ENCODE assay signal across 21 mouse cellular contexts in genomic region chr16:17799584-17799983, GRCm38 (mm10). TPM values are rescaled to one million over a fixed set of nuclear protein-coding genes. Genes with fewer than 3 reads are reported as not detected.
DNase-seq lines count a peak whose midpoint lies in the region; ATAC-seq lines count a peak whose summit lies in the region.
"Had no signal": no experiment of that assay in that cellular context is flagged by ENCODE, and none has a peak within 500 bp of the region (broad histone marks: within the 10 kb centered on the region; RNA-seq: fewer than 3 reads in every experiment).

No protein-coding gene starts in this region.

- peaks cover 65% of the 10 kb centered on the region for H3K27me3 ChIP-seq in kidney, embryonic 16.5 days (ENCODE audit: insufficient read depth, low read length)
- H3K27me3 ChIP-seq in embryonic facial prominence, embryonic 10.5 days (replicated peaks; ENCODE audit: low read depth, poor library complexity, severe bottlenecking) = peaks cover 99% of the 10 kb centered on the region
- H3K27me3 ChIP-seq in limb, embryonic 11.5 days (ENCODE audit: control insufficient read depth, insufficient read depth, low read length) = peaks cover 23% of the 10 kb centered on the region

- no peak overlapping the region for H3K27ac ChIP-seq in kidney, embryonic 16.5 days (ENCODE audit: low read length)
- no peak overlapping the region for H3K27ac ChIP-seq in embryonic facial prominence, embryonic 10.5 days (replicated peaks)
- no peak overlapping the region for H3K27ac ChIP-seq in limb, embryonic 11.5 days (replicated peaks; ENCODE audit: low read depth, low read length)
- H3K27ac ChIP-seq: forebrain, embryonic 12.5 days; liver, embryonic 12.5 days had no signal

- H3K4me3 ChIP-seq in kidney, embryonic 16.5 days (ENCODE audit: low read length) = peak overlapping the region; percentile 65; the same call in 1 of the 2 replicates
- H3K4me3 ChIP-seq in embryonic facial prominence, embryonic 10.5 days = peak overlapping the region; percentile 77; the same call in 1 of the 2 replicates
- H3K4me3 ChIP-seq in limb, embryonic 11.5 days (ENCODE audit: low read depth, low read length) = peak overlapping the region; percentile 81; the same call in 1 of the 2 replicates

- peak; percentile 1 for DNase-seq in embryo, embryonic 10.5 days (ENCODE audit: low spot score)
- DNase-seq in embryo, embryonic 9.5 days (ENCODE audit: extremely low spot score) = no peak
- no peak for DNase-seq in kidney, adult 11 months
- no peak for DNase-seq in embryonic facial prominence, embryonic 10.5 days (ENCODE audit: low spot score)
- no peak for DNase-seq in limb, embryonic 11.5 days (ENCODE audit: low spot score)
- DNase-seq in ovary, postnatal 14 days (ENCODE audit: low spot score) = no peak
- DNase-seq in adrenal gland, adult (ENCODE audit: inconsistent age in 2 of 2, low spot score in 1 of 2) = no peak
- DNase-seq: cerebellum, postnatal 14 days; gastrocnemius, postnatal 25 days; heart, postnatal 4 days; kidney, postnatal 25 days; lung, postnatal 10 days; right cerebral cortex, adult 18-20 months; thymus, adult 2 months had no signal

- ATAC-seq in kidney, embryonic 16.5 days (ENCODE audit: low FRiP score, low TSS enrichment) = no peak
- ATAC-seq in limb, embryonic 11.5 days (ENCODE audit: insufficient number of reproducible peaks, low FRiP score, low TSS enrichment, low read depth) = no peak
- ATAC-seq: CD4-positive, CD25-positive, alpha-beta regulatory T cell, adult 4 months; liver, embryonic 12.5 days had no signal

- peaks cover 67% of the 10 kb centered on the region for H3K4me1 ChIP-seq in kidney, embryonic 16.5 days (ENCODE audit: insufficient read depth, low read length)
- peaks cover 81% of the 10 kb centered on the region for H3K4me1 ChIP-seq in embryonic facial prominence, embryonic 10.5 days
- peaks cover 49% of the 10 kb centered on the region for H3K4me1 ChIP-seq in limb, embryonic 11.5 days (ENCODE audit: control insufficient read depth, insufficient read depth, low read length)

- H3K9me3 ChIP-seq in kidney, embryonic 16.5 days (ENCODE audit: low read length) = no peaks in the 10 kb centered on the region
- H3K9me3 ChIP-seq in embryonic facial prominence, embryonic 10.5 days = no peaks in the 10 kb centered on the region
- no peaks in the 10 kb centered on the region for H3K9me3 ChIP-seq in limb, embryonic 11.5 days (ENCODE audit: control insufficient read depth, low read length)
- H3K9me3 ChIP-seq: forebrain, embryonic 12.5 days; liver, embryonic 12.5 days had no signal

- no peak overlapping the region for H3K9ac ChIP-seq in kidney, embryonic 16.5 days (replicated peaks; ENCODE audit: low read length)
- H3K9ac ChIP-seq in limb, embryonic 11.5 days (ENCODE audit: low read length) = no peak overlapping the region
- H3K9ac ChIP-seq: forebrain, embryonic 12.5 days; liver, embryonic 12.5 days had no signal

- 0 out of 2 replicates have a peak, but pooled peaks cover 5% of the 10 kb centered on the region for H3K36me3 ChIP-seq in kidney, embryonic 16.5 days (ENCODE audit: insufficient read depth, low read length)
- H3K36me3 ChIP-seq in embryonic facial prominence, embryonic 10.5 days (replicated peaks) = 0 out of 2 replicates have a peak, but pooled peaks cover 10% of the 10 kb centered on the region
- H3K36me3 ChIP-seq in limb, embryonic 11.5 days (ENCODE audit: control insufficient read depth, insufficient read depth, low read length) = peaks cover 6% of the 10 kb centered on the region
- H3K36me3 ChIP-seq: forebrain, embryonic 12.5 days; G1E; liver, embryonic 12.5 days had no signal

- H3K4me2 ChIP-seq in kidney, embryonic 16.5 days (replicated peaks; ENCODE audit: low read depth, low read length) = peak overlapping the region; percentile 81
- peak overlapping the region; percentile 82; the same call in 1 of the 2 replicates for H3K4me2 ChIP-seq in limb, embryonic 11.5 days (ENCODE audit: low read depth, severe bottlenecking)

RNA-seq across cellular contexts. Expression of gene Scarf2, which starts 2.5 kb away (rescaled TPM):
- 8.1 and 8.9 TPM in 2 replicates for polyA plus RNA-seq in kidney, embryonic 16.5 days (2015; fragmentation: Nextera tagmentation; extraction: Ambion mirVana)
- polyA plus RNA-seq in embryonic facial prominence, embryonic 10.5 days (2016; fragmentation: Nextera tagmentation; extraction: Ambion mirVana) = 9.3 and 10.5 TPM in 2 replicates
- 23.4 and 26.4 TPM in 2 replicates for polyA plus RNA-seq in limb, embryonic 11.5 days (2014; fragmentation: Nextera tagmentation; extraction: Ambion mirVana)
- polyA plus RNA-seq: CD4-positive, CD25-positive, alpha-beta regulatory T cell, adult 4 months; G1E had no signal

RNA-seq across cellular contexts. Expression of gene B830017H08Rik, which starts 33.3 kb away (rescaled TPM):
- 0.09 TPM in 1 of 2 replicates, not detected in the other for polyA plus RNA-seq in kidney, embryonic 16.5 days (2015; fragmentation: Nextera tagmentation; extraction: Ambion mirVana)
- polyA plus RNA-seq in embryonic facial prominence, embryonic 10.5 days (2016; fragmentation: Nextera tagmentation; extraction: Ambion mirVana) = not detected in 2 replicates
- polyA plus RNA-seq in limb, embryonic 11.5 days (2014; fragmentation: Nextera tagmentation; extraction: Ambion mirVana) = 0.73 and 0.77 TPM in 2 replicates
- polyA plus RNA-seq: CD4-positive, CD25-positive, alpha-beta regulatory T cell, adult 4 months; forebrain, embryonic 12.5 days; liver, embryonic 12.5 days; small intestine, adult 2 months; thymus, adult 2 months; urinary bladder, adult 2 months had no signal

RNA-seq across cellular contexts. Expression of gene Car15, which starts 38.6 kb away (rescaled TPM):
- 35.7 and 48.6 TPM in 2 replicates for polyA plus RNA-seq in kidney, embryonic 16.5 days (2015; fragmentation: Nextera tagmentation; extraction: Ambion mirVana)
- polyA plus RNA-seq in embryonic facial prominence, embryonic 10.5 days (2016; fragmentation: Nextera tagmentation; extraction: Ambion mirVana) = 2.5 and 4.1 TPM in 2 replicates
- 3.0 and 3.2 TPM in 2 replicates for polyA plus RNA-seq in limb, embryonic 11.5 days (2014; fragmentation: Nextera tagmentation; extraction: Ambion mirVana)

RNA-seq across cellular contexts. Expression of gene Klhl22, which starts 40.2 kb away (rescaled TPM):
- polyA plus RNA-seq in kidney, embryonic 16.5 days (2015; fragmentation: Nextera tagmentation; extraction: Ambion mirVana) = 69.8 and 72.0 TPM in 2 replicates
- 64.9 and 72.8 TPM in 2 replicates for polyA plus RNA-seq in embryonic facial prominence, embryonic 10.5 days (2016; fragmentation: Nextera tagmentation; extraction: Ambion mirVana)
- 68.2 and 68.7 TPM in 2 replicates for polyA plus RNA-seq in limb, embryonic 11.5 days (2014; fragmentation: Nextera tagmentation; extraction: Ambion mirVana)
- polyA plus RNA-seq: G1E had no signal
